Mouse (Mus musculus): ENCODE results near the gene Pga5. TPM values are rescaled to one million over a fixed set of nuclear protein-coding genes. Genes with fewer than 3 reads are reported as not detected.

The Pga5 gene
- polyA plus RNA-seq, 1 experiment from 2014 or later, result not detected

- Histone ChIP-seq H3K27ac (ENCODE audit: low read length) (no peak overlapping the region), H3K9me3 (replicated peaks; ENCODE audit: control insufficient read depth, low read length) (no peaks in the 10 kb centered on the region), H3K4me2 (ENCODE audit: low read depth, low read length) (0 out of 2 replicates have a peak overlapping the region, but pooled peaks have one; percentile 6), H3K9ac (ENCODE audit: low read length) (no peak overlapping the region), H3K4me3 (ENCODE audit: low read length) (no peak overlapping the region), H3K4me1 (ENCODE audit: control insufficient read depth, insufficient read depth, low read length) (peaks cover 5% of the 10 kb centered on the region; the same call in 1 of the 2 replicates), H3K36me3 (ENCODE audit: control insufficient read depth, insufficient read depth) (no peaks in the 10 kb centered on the region), H3K27me3 (ENCODE audit: control insufficient read depth, insufficient read depth, low read length) (peaks cover 3% of the 10 kb centered on the region)
- ATAC-seq (replicated peaks; ENCODE audit: extremely low read depth, insufficient read depth, low FRiP score), result no peak
- 2% methylated on average over 5 of the region's 5 CpGs for WGBS
These were observed 37.8 kb downstream of the Pga5 start for GRCm38 (mm10) chr19:10640080-10640479.

- 42% methylated on average over 7 of the region's 7 CpGs for WGBS
- ATAC-seq (replicated peaks; ENCODE audit: extremely low read depth, insufficient read depth, low FRiP score), result no peak
These were observed 40.0 kb downstream of the Pga5 start for GRCm38 (mm10) chr19:10637840-10638239.

GRCm38 (mm10) chr19:10634872-10635318 lies 43.0 kb downstream of the Pga5 start:
- peak overlapping the region; percentile 55 for H3K4me3 ChIP-seq (ENCODE audit: low read length)
- ATAC-seq (replicated peaks; ENCODE audit: extremely low read depth, insufficient read depth, low FRiP score), result peak; percentile 73
- 0 out of 2 replicates have a peak, but pooled peaks cover 2% of the 10 kb centered on the region for H3K27me3 ChIP-seq (ENCODE audit: control insufficient read depth, insufficient read depth, low read length)
- WGBS, result under 1% methylated on average over 21 of the region's 21 CpGs
- H3K9ac ChIP-seq (ENCODE audit: low read length), result peak overlapping the region; percentile 74
- H3K4me1 ChIP-seq (ENCODE audit: control insufficient read depth, insufficient read depth, low read length), result peaks cover 13% of the 10 kb centered on the region
- 0 out of 2 replicates have a peak overlapping the region, but pooled peaks have one; percentile 0 for H3K27ac ChIP-seq (ENCODE audit: low read length)
- peak overlapping the region; percentile 99 for H3K4me2 ChIP-seq (ENCODE audit: low read depth, low read length)
- H3K36me3 ChIP-seq (ENCODE audit: control insufficient read depth, insufficient read depth), result peaks cover 2% of the 10 kb centered on the region
- no peaks in the 10 kb centered on the region for H3K9me3 ChIP-seq (replicated peaks; ENCODE audit: control insufficient read depth, low read length)

More at GRCm38 (mm10) chr19:10637840-10638239, 40.0 kb downstream of the Pga5 start:
- H3K4me2 ChIP-seq (ENCODE audit: low read depth, low read length), result no peak overlapping the region
- peaks cover 15% of the 10 kb centered on the region for H3K4me1 ChIP-seq (ENCODE audit: control insufficient read depth, insufficient read depth, low read length)
- no peak overlapping the region for H3K4me3 ChIP-seq (ENCODE audit: low read length)
- H3K27ac ChIP-seq (ENCODE audit: low read length), result no peak overlapping the region
- H3K9me3 ChIP-seq (replicated peaks; ENCODE audit: control insufficient read depth, low read length), result no peaks in the 10 kb centered on the region
- peaks cover 6% of the 10 kb centered on the region for H3K27me3 ChIP-seq (ENCODE audit: control insufficient read depth, insufficient read depth, low read length)
- H3K36me3 ChIP-seq (ENCODE audit: control insufficient read depth, insufficient read depth), result no peaks in the 10 kb centered on the region
- no peak overlapping the region for H3K9ac ChIP-seq (ENCODE audit: low read length)

GRCm38 (mm10) chr19:10634106-10634871 lies 43.6 kb downstream of the Pga5 start, which contains the start of gene Vwce:
Gene Vwce (plus strand): TSS chr19:10634213.
- peak within 1 kb of the TSS; percentile 99 for H3K4me2 ChIP-seq (ENCODE audit: low read depth, low read length)
- no peaks in the 10 kb centered on the region for H3K9me3 ChIP-seq (replicated peaks; ENCODE audit: control insufficient read depth, low read length)
- 2% methylated on average over 32 of the region's 32 CpGs for WGBS
- H3K4me1 ChIP-seq (ENCODE audit: control insufficient read depth, insufficient read depth, low read length), result peaks cover 13% of the 10 kb centered on the region
- peak within 1 kb of the TSS; percentile 55 for H3K4me3 ChIP-seq (ENCODE audit: low read length)
- 0 out of 2 replicates have a peak within 1 kb of the TSS, but pooled peaks have one; percentile 0 for H3K27ac ChIP-seq (ENCODE audit: low read length)
- ATAC-seq (replicated peaks; ENCODE audit: extremely low read depth, insufficient read depth, low FRiP score), result peak; percentile 76
- H3K36me3 ChIP-seq (ENCODE audit: control insufficient read depth, insufficient read depth), result peaks cover 8% of the 10 kb centered on the region
- peak within 1 kb of the TSS; percentile 74 for H3K9ac ChIP-seq (ENCODE audit: low read length)
- H3K27me3 ChIP-seq (ENCODE audit: control insufficient read depth, insufficient read depth, low read length), result 0 out of 2 replicates have a peak, but pooled peaks cover 2% of the 10 kb centered on the region

Other genes starting within 250 kb of the Pga5 start
- gene Lrrc10b, start 220.6 kb downstream of the Pga5 start, polyA plus RNA-seq (2015; fragmentation: Nextera tagmentation; extraction: Ambion mirVana), result 0.21 and 0.31 TPM in 2 replicates
- 0.13 and 1.00 TPM in 2 replicates for gene Ppp1r32, start 195.1 kb downstream of the Pga5 start, polyA plus RNA-seq (2015; fragmentation: Nextera tagmentation; extraction: Ambion mirVana)
- gene Cpsf7, start 152.8 kb downstream of the Pga5 start, polyA plus RNA-seq (2015; fragmentation: Nextera tagmentation; extraction: Ambion mirVana), result 27.7 and 33.1 TPM in 2 replicates
- gene Sdhaf2, start 151.9 kb downstream of the Pga5 start, polyA plus RNA-seq (2015; fragmentation: Nextera tagmentation; extraction: Ambion mirVana), result 53.6 and 54.6 TPM in 2 replicates
- gene Tmem216, start 121.8 kb downstream of the Pga5 start, polyA plus RNA-seq (2015; fragmentation: Nextera tagmentation; extraction: Ambion mirVana), result 17.0 and 20.7 TPM in 2 replicates
- 20.6 and 22.8 TPM in 2 replicates for gene Cyb561a3, start 100.9 kb downstream of the Pga5 start, polyA plus RNA-seq (2015; fragmentation: Nextera tagmentation; extraction: Ambion mirVana)
- gene Tmem138, start 100.7 kb downstream of the Pga5 start, polyA plus RNA-seq (2015; fragmentation: Nextera tagmentation; extraction: Ambion mirVana), result 25.1 TPM in 2 replicates
- 276 and 277 TPM in 2 replicates for gene Ddb1, start 72.7 kb downstream of the Pga5 start, polyA plus RNA-seq (2015; fragmentation: Nextera tagmentation; extraction: Ambion mirVana)
- 11.4 TPM in 2 replicates for gene Tkfc, start 72.4 kb downstream of the Pga5 start, polyA plus RNA-seq (2015; fragmentation: Nextera tagmentation; extraction: Ambion mirVana)
- 1.7 and 2.1 TPM in 2 replicates for gene Vwce, start 43.9 kb downstream of the Pga5 start, polyA plus RNA-seq (2015; fragmentation: Nextera tagmentation; extraction: Ambion mirVana)
- gene Vps37c, start 10.7 kb upstream of the Pga5 start, polyA plus RNA-seq (2015; fragmentation: Nextera tagmentation; extraction: Ambion mirVana), result 29.3 and 30.4 TPM in 2 replicates
- 1.6 and 3.0 TPM in 2 replicates for gene Cd5, start 60.9 kb upstream of the Pga5 start, polyA plus RNA-seq (2015; fragmentation: Nextera tagmentation; extraction: Ambion mirVana)
- 0.91 and 4.3 TPM in 2 replicates for gene Cd6, start 152.0 kb upstream of the Pga5 start, polyA plus RNA-seq (2015; fragmentation: Nextera tagmentation; extraction: Ambion mirVana)
- 0.42 and 0.92 TPM in 2 replicates for gene Slc15a3, start 161.7 kb upstream of the Pga5 start, polyA plus RNA-seq (2015; fragmentation: Nextera tagmentation; extraction: Ambion mirVana)
- 36.7 and 47.0 TPM in 2 replicates for gene Tmem132a, start 191.9 kb upstream of the Pga5 start, polyA plus RNA-seq (2015; fragmentation: Nextera tagmentation; extraction: Ambion mirVana)
- gene Tmem109, start 203.9 kb upstream of the Pga5 start, polyA plus RNA-seq (2015; fragmentation: Nextera tagmentation; extraction: Ambion mirVana), result 108 and 112 TPM in 2 replicates
- 35.9 and 37.7 TPM in 2 replicates for gene Prpf19, start 217.2 kb upstream of the Pga5 start, polyA plus RNA-seq (2015; fragmentation: Nextera tagmentation; extraction: Ambion mirVana)
- 0.14 TPM in 1 of 2 replicates, not detected in the other for gene Zp1, start 242.6 kb upstream of the Pga5 start, polyA plus RNA-seq (2015; fragmentation: Nextera tagmentation; extraction: Ambion mirVana)

Measured in heart, embryonic 16.5 days (tissue).